In the genomic region with DNA sequence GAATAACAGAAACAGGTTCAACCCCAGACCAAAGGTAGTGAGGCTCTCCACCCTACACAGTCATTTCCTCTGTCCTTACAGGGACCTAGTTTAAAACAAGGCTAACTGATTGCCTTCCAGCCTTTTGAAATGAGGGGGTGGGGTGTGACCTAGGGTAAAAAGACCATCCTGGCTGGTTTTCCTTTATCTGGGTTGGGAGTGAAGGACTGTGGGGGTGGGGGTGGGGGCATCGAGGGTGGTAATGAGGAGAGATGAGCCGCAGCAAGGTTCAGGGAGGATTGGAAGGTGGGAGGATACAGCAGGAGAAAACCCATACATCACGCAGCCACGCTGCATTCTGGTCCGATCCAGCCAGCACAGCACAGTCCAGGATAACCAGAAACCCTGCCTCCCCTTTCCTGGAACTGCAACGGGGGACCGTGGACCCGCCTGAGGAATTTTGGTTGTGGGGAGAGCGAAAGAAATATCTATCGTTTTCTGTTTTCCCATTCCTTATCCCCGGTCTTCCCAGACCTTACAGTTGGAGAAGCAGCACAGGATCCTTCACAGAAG, we compare ENCODE assay signal across 10 mouse cellular contexts. TPM values are rescaled to one million over a fixed set of nuclear protein-coding genes. Genes with fewer than 3 reads are reported as not detected.
DNase-seq lines count a peak whose midpoint lies in the region; ATAC-seq and TF ChIP-seq lines count a peak whose summit lies in the region.
"Had no signal": no experiment of that assay in that cellular context is flagged by ENCODE, and none has a peak within 500 bp of the region (broad histone marks: within the 10 kb centered on the region; RNA-seq: fewer than 3 reads in every experiment).

No protein-coding gene starts in this region.

- H3K36me3 ChIP-seq in heart, embryonic 16.5 days (ENCODE audit: control insufficient read depth, insufficient read depth): no peaks in the 10 kb centered on the region
- no peaks in the 10 kb centered on the region for H3K36me3 ChIP-seq in embryonic facial prominence, embryonic 15.5 days
- H3K36me3 ChIP-seq in limb, embryonic 15.5 days: no peaks in the 10 kb centered on the region

- WGBS in heart, embryonic 16.5 days: 29% methylated on average over 11 of the region's 11 CpGs
- WGBS in embryonic facial prominence, embryonic 15.5 days: 25% methylated on average over 11 of the region's 11 CpGs
- WGBS in limb, embryonic 15.5 days: 15% methylated on average over 11 of the region's 11 CpGs
- WGBS in lung, adult 2 months: 32% methylated on average over 11 of the region's 11 CpGs

- peak overlapping the region; percentile 93 for H3K4me2 ChIP-seq in heart, embryonic 16.5 days (ENCODE audit: low read depth, low read length)
- H3K4me2 ChIP-seq in embryonic facial prominence, embryonic 15.5 days (replicated peaks): peak overlapping the region; percentile 15
- peak overlapping the region; percentile 4; the same call in 1 of the 2 replicates for H3K4me2 ChIP-seq in limb, embryonic 15.5 days

- TF ChIP-seq CTCF in lung, adult 2 months (IDR thresholded peaks at IDR 0.05; ENCODE audit: insufficient read depth, low read length): no peak

- 0 out of 2 replicates have a peak overlapping the region, but pooled peaks have one; percentile 20 for H3K9ac ChIP-seq in heart, embryonic 16.5 days (ENCODE audit: low read length)
- no peak overlapping the region for H3K9ac ChIP-seq in embryonic facial prominence, embryonic 15.5 days
- no peak overlapping the region for H3K9ac ChIP-seq in limb, embryonic 15.5 days

- no peak overlapping the region for H3K27ac ChIP-seq in heart, embryonic 16.5 days (ENCODE audit: low read length)
- H3K27ac ChIP-seq in embryonic facial prominence, embryonic 15.5 days (replicated peaks): no peak overlapping the region
- no peak overlapping the region for H3K27ac ChIP-seq in limb, embryonic 15.5 days

- H3K27me3 ChIP-seq in heart, embryonic 16.5 days (ENCODE audit: control insufficient read depth, insufficient read depth, low read length): peaks cover 30% of the 10 kb centered on the region
- peaks cover 50% of the 10 kb centered on the region for H3K27me3 ChIP-seq in embryonic facial prominence, embryonic 15.5 days
- H3K27me3 ChIP-seq in limb, embryonic 15.5 days: peaks cover 52% of the 10 kb centered on the region

- H3K9me3 ChIP-seq in heart, embryonic 16.5 days (replicated peaks; ENCODE audit: control insufficient read depth, low read length): no peaks in the 10 kb centered on the region
- no peaks in the 10 kb centered on the region for H3K9me3 ChIP-seq in embryonic facial prominence, embryonic 15.5 days (replicated peaks)
- H3K9me3 ChIP-seq in limb, embryonic 15.5 days: no peaks in the 10 kb centered on the region

- no peak for ATAC-seq in heart, embryonic 16.5 days (replicated peaks; ENCODE audit: extremely low read depth, insufficient read depth, low FRiP score)
- ATAC-seq in embryonic facial prominence, embryonic 15.5 days (ENCODE audit: insufficient number of reproducible peaks, low FRiP score, low TSS enrichment, low read depth): no peak
- no peak for ATAC-seq in limb, embryonic 15.5 days (ENCODE audit: insufficient number of reproducible peaks, low FRiP score, low TSS enrichment, low read depth)
- ATAC-seq in CD4-positive, CD25-positive, alpha-beta regulatory T cell, adult 4 months: no peak

- 0 out of 2 replicates have a peak overlapping the region, but pooled peaks have one; percentile 10 for H3K4me3 ChIP-seq in heart, embryonic 16.5 days (ENCODE audit: low read length)
- 0 out of 2 replicates have a peak overlapping the region, but pooled peaks have one; percentile 42 for H3K4me3 ChIP-seq in embryonic facial prominence, embryonic 15.5 days (replicated peaks)
- peak overlapping the region; percentile 9; the same call in 1 of the 2 replicates for H3K4me3 ChIP-seq in limb, embryonic 15.5 days
- H3K4me3 ChIP-seq in lung, adult 2 months (replicated peaks; ENCODE audit: extremely low read depth, low read depth, low read length): no peak overlapping the region

- intact Hi-C loops in heart, postnatal 25 days (cut with DNase I): no loop called here

- no peak for DNase-seq in heart, postnatal 25 days (ENCODE audit: low spot score)
- DNase-seq in ES-CJ7 (ENCODE audit: low read depth, low spot score): peak; percentile 87
- no peak for DNase-seq in urinary bladder, postnatal 14 days (ENCODE audit: low spot score)
- DNase-seq in lung, adult 2 months: no peak

- TF ChIP-seq POLR2A in lung, adult 2 months (IDR thresholded peaks at IDR 0.05; ENCODE audit: borderline replicate concordance, extremely low read depth, low read depth, low read length): no peak

- peaks cover 25% of the 10 kb centered on the region for H3K4me1 ChIP-seq in heart, embryonic 16.5 days (ENCODE audit: control insufficient read depth, insufficient read depth, low read length)
- peaks cover 27% of the 10 kb centered on the region for H3K4me1 ChIP-seq in embryonic facial prominence, embryonic 15.5 days
- peaks cover 30% of the 10 kb centered on the region for H3K4me1 ChIP-seq in limb, embryonic 15.5 days
- H3K4me1 ChIP-seq in lung, adult 2 months (ENCODE audit: control insufficient read depth, insufficient read depth, low read length): no peaks in the 10 kb centered on the region

RNA-seq across cellular contexts. Expression of a gene that starts 2.2 kb away (rescaled TPM):
- 1.1 and 1.7 TPM in 2 replicates for polyA plus RNA-seq in heart, embryonic 16.5 days (2015; fragmentation: Nextera tagmentation; extraction: Ambion mirVana)
- 1 to 10 TPM; 1.3 to 1.5 TPM for total RNA-seq in heart, postnatal 25 days (2021)
- 0.60 and 1.1 TPM in 2 replicates for polyA plus RNA-seq in embryonic facial prominence, embryonic 15.5 days (2015; fragmentation: Nextera tagmentation; extraction: Ambion mirVana)
- polyA plus RNA-seq in limb, embryonic 15.5 days (2015; fragmentation: Nextera tagmentation; extraction: Ambion mirVana): 0.71 and 0.95 TPM in 2 replicates
- polyA plus RNA-seq in CD4-positive, CD25-positive, alpha-beta regulatory T cell, adult 4 months (2017; shearing (Covaris generic)): 1 to 10 TPM in 1 of 2 experiments, under 1 TPM in 1; 0.35 to 1.9 TPM
- 19.6 and 23.6 TPM in 2 replicates for polyA plus RNA-seq in lung, adult 2 months (2012; rRNA removed)

RNA-seq across cellular contexts. Expression of a gene that starts 12.4 kb away (rescaled TPM):
- 15.2 and 18.3 TPM in 2 replicates for polyA plus RNA-seq in heart, embryonic 16.5 days (2015; fragmentation: Nextera tagmentation; extraction: Ambion mirVana)
- 10 to 100 TPM; 43.5 to 52.8 TPM for total RNA-seq in heart, postnatal 25 days (2021)
- 25.1 and 27.9 TPM in 2 replicates for polyA plus RNA-seq in embryonic facial prominence, embryonic 15.5 days (2015; fragmentation: Nextera tagmentation; extraction: Ambion mirVana)
- polyA plus RNA-seq in limb, embryonic 15.5 days (2015; fragmentation: Nextera tagmentation; extraction: Ambion mirVana): 18.5 and 24.7 TPM in 2 replicates
- polyA plus RNA-seq in CD4-positive, CD25-positive, alpha-beta regulatory T cell, adult 4 months (2017; shearing (Covaris generic)): 10 to 100 TPM; 29.4 to 29.8 TPM
- 28.4 and 38.9 TPM in 2 replicates for polyA plus RNA-seq in lung, adult 2 months (2012; rRNA removed)

RNA-seq across cellular contexts. Expression of a gene that starts 32.9 kb away (rescaled TPM):
- polyA plus RNA-seq in heart, embryonic 16.5 days (2015; fragmentation: Nextera tagmentation; extraction: Ambion mirVana): 0.97 and 1.0 TPM in 2 replicates
- total RNA-seq in heart, postnatal 25 days (2021): under 1 TPM in 1 of 2 experiments, not detected in 1; 0.18 TPM
- polyA plus RNA-seq in embryonic facial prominence, embryonic 15.5 days (2015; fragmentation: Nextera tagmentation; extraction: Ambion mirVana): 5.3 and 8.4 TPM in 2 replicates
- polyA plus RNA-seq in limb, embryonic 15.5 days (2015; fragmentation: Nextera tagmentation; extraction: Ambion mirVana): 0.65 and 0.74 TPM in 2 replicates
- polyA plus RNA-seq in CD4-positive, CD25-positive, alpha-beta regulatory T cell, adult 4 months (2017; shearing (Covaris generic)): not detected
- polyA plus RNA-seq in lung, adult 2 months (2012; rRNA removed): 3.1 and 3.6 TPM in 2 replicates
- total RNA-seq: megakaryocyte-erythroid progenitor cell, adult 5-6 weeks; MEL had no signal

RNA-seq across cellular contexts. Expression of a gene that starts 44.4 kb away (rescaled TPM):
- polyA plus RNA-seq in heart, embryonic 16.5 days (2015; fragmentation: Nextera tagmentation; extraction: Ambion mirVana): 8.2 and 10.5 TPM in 2 replicates
- 1 to 10 TPM; 4.1 TPM for total RNA-seq in heart, postnatal 25 days (2021)
- polyA plus RNA-seq in embryonic facial prominence, embryonic 15.5 days (2015; fragmentation: Nextera tagmentation; extraction: Ambion mirVana): 45.7 and 48.2 TPM in 2 replicates
- 41.4 and 46.6 TPM in 2 replicates for polyA plus RNA-seq in limb, embryonic 15.5 days (2015; fragmentation: Nextera tagmentation; extraction: Ambion mirVana)
- not detected for polyA plus RNA-seq in CD4-positive, CD25-positive, alpha-beta regulatory T cell, adult 4 months (2017; shearing (Covaris generic))
- 34.1 and 37.1 TPM in 2 replicates for polyA plus RNA-seq in lung, adult 2 months (2012; rRNA removed)
- total RNA-seq: megakaryocyte-erythroid progenitor cell, adult 5-6 weeks had no signal

RNA-seq across cellular contexts. Expression of a gene that starts 52.9 kb away (rescaled TPM):
- polyA plus RNA-seq in heart, embryonic 16.5 days (2015; fragmentation: Nextera tagmentation; extraction: Ambion mirVana): 23.0 and 27.7 TPM in 2 replicates
- 1 to 10 TPM; 4.7 to 7.2 TPM for total RNA-seq in heart, postnatal 25 days (2021)
- 82.8 and 87.4 TPM in 2 replicates for polyA plus RNA-seq in embryonic facial prominence, embryonic 15.5 days (2015; fragmentation: Nextera tagmentation; extraction: Ambion mirVana)
- polyA plus RNA-seq in limb, embryonic 15.5 days (2015; fragmentation: Nextera tagmentation; extraction: Ambion mirVana): 90.0 and 101 TPM in 2 replicates
- 1 to 10 TPM in 1 of 2 experiments, under 1 TPM in 1; 0.75 to 1.0 TPM for polyA plus RNA-seq in CD4-positive, CD25-positive, alpha-beta regulatory T cell, adult 4 months (2017; shearing (Covaris generic))
- 11.1 and 12.5 TPM in 2 replicates for polyA plus RNA-seq in lung, adult 2 months (2012; rRNA removed)

Comparison
In these comparisons a context has a peak if more than half of its experiments do, and no peak if none do; other contexts are left out.
1. H3K4me2 ChIP-seq: peak in every context shown above with its lines; median percentile 93 in heart, embryonic 16.5 days; 15 in embryonic facial prominence, embryonic 15.5 days; 4 in limb, embryonic 15.5 days.